Mouse (Mus musculus) erythroblast, embryonic 14.5 days (primary cell): ENCODE data around the gene Fbf1.

ENCODE experiments used
- GATA1 ChIP-seq: IDR thresholded peaks from 2 replicates; pipeline ENCODE4 v1.6.1; 2012; ENCODE audit warnings: low read length, inconsistent platforms, mixed read lengths
- TAL1 ChIP-seq: IDR thresholded peaks from 3 replicates; pipeline ENCODE4 v1.6.1; 2012; ENCODE audit warnings: low read length, inconsistent platforms, mixed read lengths

- TF ChIP-seq TAL1 (no peak), GATA1 (no peak)
These were observed 29.6 kb upstream of the Fbf1 start for GRCm38 (mm10) chr11:116197584-116197906.
